Mouse (Mus musculus): ENCODE results near the gene Itga5. TPM values are rescaled to one million over a fixed set of nuclear protein-coding genes. Genes with fewer than 3 reads are reported as not detected.

Gene Itga5
- total and polyA plus RNA-seq, 3 experiments, result 36.4 to 38.6 (median 36.7) TPM

GRCm38 (mm10) chr15:103305070-103305678 is 61.4 kb downstream of the Itga5 start:
- H3K9ac ChIP-seq (ENCODE audit: low read depth, low read length), result peak overlapping the region; percentile 83
- no peaks in the 10 kb centered on the region for H3K79me2 ChIP-seq (replicated peaks; ENCODE audit: control insufficient read depth, insufficient read depth, low read length)
- H3K27ac ChIP-seq, result peak overlapping the region; percentile 92
- under 1% methylated on average over 71 of the region's 71 CpGs for WGBS
- no peaks in the 10 kb centered on the region for H3K36me3 ChIP-seq (ENCODE audit: control insufficient read depth, insufficient read depth, low read length)
- H3K4me3 ChIP-seq, result peak overlapping the region; percentile 65
- H3K4me1 ChIP-seq (ENCODE audit: control insufficient read depth, insufficient read depth, low read length), result peaks cover 5% of the 10 kb centered on the region; the same call in 1 of the 2 replicates
- no peaks in the 10 kb centered on the region for H3K27me3 ChIP-seq (ENCODE audit: control insufficient read depth, insufficient read depth, low read length)
- DNase-seq, result peak; percentile 94 to 96
- TF ChIP-seq POLR2A (IDR thresholded peaks at IDR 0.05; ENCODE audit: insufficient read depth, low read depth, low read length) (peak; percentile 62), EP300 (IDR thresholded peaks at IDR 0.05; ENCODE audit: insufficient read depth, low read depth, low read length) (peak; percentile 49), CTCF (IDR thresholded peaks at IDR 0.05) (no peak)
- intact Hi-C loops (cut with DNase I), result loop anchor here (5.0 to 10.0 kb wide), 2 partner anchors 33 to 320 kb away; partner anchors contain the start of gene Copz1

GRCm38 (mm10) chr15:103304616-103304969 is 62.0 kb downstream of the Itga5 start:
- Histone ChIP-seq H3K36me3 (ENCODE audit: control insufficient read depth, insufficient read depth, low read length) (no peaks in the 10 kb centered on the region), H3K9ac (ENCODE audit: low read depth, low read length) (peak overlapping the region; percentile 72), H3K27me3 (ENCODE audit: control insufficient read depth, insufficient read depth, low read length) (no peaks in the 10 kb centered on the region), H3K79me2 (replicated peaks; ENCODE audit: control insufficient read depth, insufficient read depth, low read length) (no peaks in the 10 kb centered on the region), H3K27ac (peak overlapping the region; percentile 92), H3K4me3 (peak overlapping the region; percentile 65), H3K4me1 (ENCODE audit: control insufficient read depth, insufficient read depth, low read length) (peaks cover 5% of the 10 kb centered on the region; the same call in 1 of the 2 replicates)
- WGBS, result 2% methylated on average over 9 of the region's 9 CpGs
- intact Hi-C loops (cut with DNase I), result loop anchor here (10.0 kb wide), 1 partner anchor 320 kb away; no protein-coding TSS in a partner anchor
- TF ChIP-seq EP300 (IDR thresholded peaks at IDR 0.05; ENCODE audit: insufficient read depth, low read depth, low read length), result no peak
- TF ChIP-seq CTCF (IDR thresholded peaks at IDR 0.05), result no peak
- TF ChIP-seq POLR2A (IDR thresholded peaks at IDR 0.05; ENCODE audit: insufficient read depth, low read depth, low read length), result no peak
- peak in 1 of 2 experiments; percentile 52 for DNase-seq

GRCm38 (mm10) chr15:103303916-103304615 is 62.5 kb downstream of the Itga5 start:
- peak overlapping the region; percentile 72 for H3K9ac ChIP-seq (ENCODE audit: low read depth, low read length)
- H3K4me1 ChIP-seq (ENCODE audit: control insufficient read depth, insufficient read depth, low read length), result peaks cover 5% of the 10 kb centered on the region; the same call in 1 of the 2 replicates

GRCm38 (mm10) chr15:103302341-103303021 is 64.1 kb downstream of the Itga5 start:
- no peak overlapping the region for H3K27ac ChIP-seq
- 65% methylated on average over 6 of the region's 6 CpGs for WGBS
- H3K27me3 ChIP-seq (ENCODE audit: control insufficient read depth, insufficient read depth, low read length), result no peaks in the 10 kb centered on the region
- no peak overlapping the region for H3K4me3 ChIP-seq
- H3K9ac ChIP-seq (ENCODE audit: low read depth, low read length), result no peak overlapping the region
- no peaks in the 10 kb centered on the region for H3K79me2 ChIP-seq (replicated peaks; ENCODE audit: control insufficient read depth, insufficient read depth, low read length)
- no peak for DNase-seq
- H3K36me3 ChIP-seq (ENCODE audit: control insufficient read depth, insufficient read depth, low read length), result no peaks in the 10 kb centered on the region
- TF ChIP-seq POLR2A (IDR thresholded peaks at IDR 0.05; ENCODE audit: insufficient read depth, low read depth, low read length) (no peak), EP300 (IDR thresholded peaks at IDR 0.05; ENCODE audit: insufficient read depth, low read depth, low read length) (no peak), CTCF (IDR thresholded peaks at IDR 0.05) (no peak)
- peaks cover 5% of the 10 kb centered on the region; the same call in 1 of the 2 replicates for H3K4me1 ChIP-seq (ENCODE audit: control insufficient read depth, insufficient read depth, low read length)
- intact Hi-C loops (cut with DNase I), result loop anchor here (10.0 kb wide), 1 partner anchor 318 kb away; no protein-coding TSS in a partner anchor

More at GRCm38 (mm10) chr15:103303916-103304615, 62.5 kb downstream of the Itga5 start:
- DNase-seq, result no peak
- Histone ChIP-seq H3K79me2 (replicated peaks; ENCODE audit: control insufficient read depth, insufficient read depth, low read length) (no peaks in the 10 kb centered on the region), H3K4me3 (peak overlapping the region; percentile 65), H3K36me3 (ENCODE audit: control insufficient read depth, insufficient read depth, low read length) (no peaks in the 10 kb centered on the region), H3K27ac (peak overlapping the region; percentile 92), H3K27me3 (ENCODE audit: control insufficient read depth, insufficient read depth, low read length) (no peaks in the 10 kb centered on the region)
- TF ChIP-seq EP300 (IDR thresholded peaks at IDR 0.05; ENCODE audit: insufficient read depth, low read depth, low read length) (no peak), POLR2A (IDR thresholded peaks at IDR 0.05; ENCODE audit: insufficient read depth, low read depth, low read length) (no peak)
- intact Hi-C loops (cut with DNase I), result loop anchor here (10.0 kb wide), 1 partner anchor 319 kb away; no protein-coding TSS in a partner anchor
- 15% methylated on average over 8 of the region's 8 CpGs for WGBS

- H3K79me2 ChIP-seq (replicated peaks; ENCODE audit: control insufficient read depth, insufficient read depth, low read length), result no peaks in the 10 kb centered on the region
Observed at GRCm38 (mm10) chr15:103301547-103302340, 64.8 kb downstream of the Itga5 start.

More at GRCm38 (mm10) chr15:103301547-103302340, 64.8 kb downstream of the Itga5 start:
- 69% methylated on average over 5 of the region's 5 CpGs for WGBS
- no peak overlapping the region for H3K9ac ChIP-seq (ENCODE audit: low read depth, low read length)
- peaks cover 5% of the 10 kb centered on the region; the same call in 1 of the 2 replicates for H3K4me1 ChIP-seq (ENCODE audit: control insufficient read depth, insufficient read depth, low read length)
- no peak overlapping the region for H3K27ac ChIP-seq
- TF ChIP-seq EP300 (IDR thresholded peaks at IDR 0.05; ENCODE audit: insufficient read depth, low read depth, low read length) (no peak), CTCF (IDR thresholded peaks at IDR 0.05) (no peak), POLR2A (IDR thresholded peaks at IDR 0.05; ENCODE audit: insufficient read depth, low read depth, low read length) (no peak)
- H3K36me3 ChIP-seq (ENCODE audit: control insufficient read depth, insufficient read depth, low read length), result no peaks in the 10 kb centered on the region
- intact Hi-C loops (cut with DNase I), result loop anchor here (10.0 kb wide), 1 partner anchor 317 kb away; no protein-coding TSS in a partner anchor
- no peak for DNase-seq
- H3K4me3 ChIP-seq, result no peak overlapping the region
- no peaks in the 10 kb centered on the region for H3K27me3 ChIP-seq (ENCODE audit: control insufficient read depth, insufficient read depth, low read length)

All from heart, adult 2 months (tissue).